Mouse (Mus musculus) intestine, embryonic 15.5 days (tissue): ENCODE data around the gene Cad. TPM values are rescaled to one million over a fixed set of nuclear protein-coding genes. Genes with fewer than 3 reads are reported as not detected.

Source experiments
- ATAC-seq: fragments of 200-750 bp; cut with Nextera tagmentation; 2 replicates; pipeline ENCODE4 v1.8.0; 2017; ENCODE audit warnings: moderate TSS enrichment, moderate library complexity
- H3K27ac ChIP-seq: fragments of 300-500 bp; sonication (generic); 2 replicates; pipeline ENCODE4 v1.5.1; 2015; ENCODE audit warnings: mild to moderate bottlenecking, inconsistent platforms
- H3K27me3 ChIP-seq: fragments of 300-500 bp; sonication (generic); replicated peaks from 2 replicates; pipeline ENCODE4 v1.6.1; 2015; ENCODE audit warnings: inconsistent platforms
- H3K36me3 ChIP-seq: fragments of 300-500 bp; sonication (generic); 2 replicates; pipeline ENCODE4 v1.6.1; 2015; ENCODE audit warnings: inconsistent platforms
- H3K4me1 ChIP-seq: fragments of 300-500 bp; sonication (generic); replicated peaks from 2 replicates; pipeline ENCODE4 v1.6.1; 2015; ENCODE audit warnings: inconsistent platforms
- H3K4me2 ChIP-seq: fragments of 300-500 bp; sonication (generic); replicated peaks from 2 replicates; pipeline ENCODE4 v1.6.1; 2015; ENCODE audit warnings: mild to moderate bottlenecking, inconsistent platforms
- H3K4me3 ChIP-seq: fragments of 300-500 bp; sonication (generic); replicated peaks from 2 replicates; pipeline ENCODE4 v1.5.1; 2015; ENCODE audit warnings: inconsistent platforms
- H3K9ac ChIP-seq: fragments of 300-500 bp; sonication (generic); 2 replicates; pipeline ENCODE4 v1.6.1; 2015; ENCODE audit warnings: inconsistent platforms
- H3K9me3 ChIP-seq: fragments of 300-500 bp; sonication (generic); 2 replicates; pipeline ENCODE4 v1.6.1; 2016; ENCODE audit warnings: inconsistent platforms
- WGBS: fragments of 180-500 bp; shearing (Covaris S2); methylation state at CpG from one replicate; pipeline ENCODE4 v1.1.7; 2015; 5-methylcytosine and 5-hydroxymethylcytosine counted together
- polyA plus RNA-seq: library from polyadenylated mRNA; unstranded; fragments of >200 nt; fragmentation: Nextera tagmentation; extraction: Ambion mirVana; gene quantifications from 2 replicates; pipeline ENCODE4 v1.2.1, GENCODE M21; 2015

Gene Cad
- polyA plus RNA-seq, 1 experiment from 2014 or later = 24.2 TPM

DNA sequence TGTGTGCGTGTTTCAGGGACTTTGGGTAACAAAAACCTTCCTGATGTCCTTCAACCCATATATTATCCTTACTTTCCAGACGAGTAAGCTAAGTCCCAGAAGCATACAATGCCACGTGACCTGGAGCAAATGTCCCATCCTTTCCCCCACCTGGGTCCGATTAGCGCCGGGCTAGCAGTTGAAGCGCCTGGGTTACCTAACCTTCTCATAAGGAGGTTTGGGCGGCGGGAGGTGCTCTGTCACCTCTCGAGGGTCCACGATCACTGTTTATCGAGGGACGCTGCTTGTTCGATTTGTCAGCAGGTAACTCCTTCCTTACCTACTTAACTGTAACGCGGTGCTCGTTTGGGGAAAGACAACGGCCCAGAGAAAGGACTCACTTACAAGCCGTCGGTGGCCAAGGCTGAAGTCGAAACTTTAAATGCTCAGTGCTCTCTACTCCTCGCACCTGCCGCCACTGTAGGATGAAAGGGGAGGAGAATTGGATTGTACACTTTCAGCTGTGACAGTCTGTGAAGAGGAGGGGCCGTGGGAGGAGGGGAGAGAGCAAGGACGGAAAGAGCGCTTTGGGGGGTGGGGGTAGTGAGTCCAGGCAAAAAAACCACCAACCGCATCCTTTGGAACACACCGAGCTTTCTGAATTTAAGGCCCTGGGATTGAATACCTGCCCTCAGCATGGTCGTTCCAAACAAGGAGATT is 39.7 kb downstream of the Cad start:
- WGBS = 2% methylated on average over 29 of the region's 29 CpGs
- no peaks in the 10 kb centered on the region for H3K36me3 ChIP-seq
- no peak overlapping the region for H3K27ac ChIP-seq
- H3K27me3 ChIP-seq = peaks cover 86% of the 10 kb centered on the region
- no peak overlapping the region for H3K9ac ChIP-seq
- H3K4me1 ChIP-seq = peaks cover 31% of the 10 kb centered on the region
- no peaks in the 10 kb centered on the region for H3K9me3 ChIP-seq
- peak overlapping the region; percentile 29 for H3K4me3 ChIP-seq
- no peak for ATAC-seq
- peak overlapping the region; percentile 89 for H3K4me2 ChIP-seq

GRCm38 (mm10) chr5:31094799-31095691 is 40.5 kb downstream of the Cad start:
- H3K4me1 ChIP-seq = peaks cover 31% of the 10 kb centered on the region
- H3K36me3 ChIP-seq = no peaks in the 10 kb centered on the region
- H3K4me3 ChIP-seq = peak overlapping the region; percentile 29
- H3K27ac ChIP-seq = no peak overlapping the region
- under 1% methylated on average over 59 of the region's 59 CpGs for WGBS
- H3K4me2 ChIP-seq = peak overlapping the region; percentile 89
- H3K9me3 ChIP-seq = no peaks in the 10 kb centered on the region
- H3K27me3 ChIP-seq = peaks cover 83% of the 10 kb centered on the region
- H3K9ac ChIP-seq = 0 out of 2 replicates have a peak overlapping the region, but pooled peaks have one; percentile 32
- ATAC-seq = 0 out of 2 replicates have a peak, but pooled peaks have one; percentile 24

- peak overlapping the region; percentile 89 for H3K4me2 ChIP-seq
- WGBS = 26% methylated on average over 11 of the region's 11 CpGs
- ATAC-seq = no peak
- peaks cover 74% of the 10 kb centered on the region for H3K27me3 ChIP-seq
- no peaks in the 10 kb centered on the region for H3K9me3 ChIP-seq
- H3K36me3 ChIP-seq = no peaks in the 10 kb centered on the region
- H3K27ac ChIP-seq = no peak overlapping the region
- H3K4me1 ChIP-seq = peaks cover 31% of the 10 kb centered on the region
- H3K4me3 ChIP-seq = peak overlapping the region; percentile 29
- H3K9ac ChIP-seq = no peak overlapping the region
Measured at GRCm38 (mm10) chr5:31095711-31096480, 41.3 kb downstream of the Cad start.

DNA sequence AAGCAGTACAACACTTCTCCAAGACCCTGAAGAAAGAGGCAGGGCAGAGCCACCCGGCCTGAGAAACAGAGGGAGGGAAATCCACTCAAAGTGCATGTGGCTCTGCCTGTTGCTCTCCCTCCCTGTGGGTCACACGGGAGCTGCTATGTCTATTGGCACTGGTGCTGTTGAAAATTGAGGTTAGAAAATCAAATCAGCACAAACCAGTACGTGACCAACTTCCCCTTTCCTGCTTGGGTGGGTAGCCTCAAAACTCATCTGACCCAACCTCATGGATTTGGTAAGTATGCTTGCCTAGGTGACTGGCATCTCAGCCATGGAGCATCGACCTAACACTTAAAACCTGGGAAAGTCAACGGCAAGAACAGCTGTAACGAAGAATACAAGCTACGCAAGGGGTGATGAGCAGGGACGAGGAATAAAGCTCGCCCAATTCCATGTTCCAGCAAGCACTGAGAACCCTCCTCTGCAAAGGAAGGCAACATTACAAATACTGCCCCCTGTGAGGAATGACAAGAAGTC is 51.3 kb downstream of the Cad start, which contains the start of gene Dnajc5g:
TSS of gene Dnajc5g (plus strand) at position 472 of the 522 bp plus-strand sequence.
- Histone ChIP-seq H3K9ac (no peak within 1 kb of the TSS), H3K9me3 (no peaks in the 10 kb centered on the region), H3K27ac (no peak within 1 kb of the TSS), H3K27me3 (no peaks in the 10 kb centered on the region), H3K4me3 (no peak within 1 kb of the TSS), H3K36me3 (no peaks in the 10 kb centered on the region), H3K4me2 (no peak within 1 kb of the TSS), H3K4me1 (no peaks in the 10 kb centered on the region)
- WGBS = 81% methylated on average over 9 of the region's 9 CpGs
- ATAC-seq = no peak

DNA sequence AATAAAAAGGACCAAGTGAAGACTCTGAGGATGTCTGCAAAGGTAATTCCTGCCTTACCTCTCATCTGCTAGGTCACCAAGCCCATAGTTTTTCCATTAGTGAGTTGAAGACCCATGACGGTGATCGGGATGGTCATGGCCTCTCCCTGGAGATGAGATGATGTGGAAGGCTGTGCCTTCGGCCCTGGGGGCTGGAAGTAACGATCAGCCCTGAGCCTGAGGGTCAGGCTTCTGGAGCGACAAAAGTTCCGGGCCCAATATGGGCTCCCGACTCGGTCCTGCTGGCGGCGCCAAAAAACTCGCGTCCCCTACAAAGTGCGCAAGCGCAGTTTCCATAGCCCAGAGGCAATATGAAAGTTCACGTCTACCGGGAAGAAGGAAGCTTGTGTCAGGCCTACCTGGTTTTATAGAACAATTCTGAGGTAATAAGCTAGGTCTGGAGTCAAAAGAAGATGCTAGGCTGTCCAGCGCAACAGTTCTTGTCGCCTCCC is 53.5 kb downstream of the Cad start, which contains the start of gene Slc30a3:
TSS of gene Slc30a3 (minus strand) at position 238 of the 491 bp plus-strand sequence.
- no peak within 1 kb of the TSS for H3K4me3 ChIP-seq
- no peak within 1 kb of the TSS for H3K4me2 ChIP-seq
- H3K9me3 ChIP-seq = no peaks in the 10 kb centered on the region
- no peak within 1 kb of the TSS for H3K27ac ChIP-seq
- ATAC-seq = no peak
- no peaks in the 10 kb centered on the region for H3K27me3 ChIP-seq
- H3K4me1 ChIP-seq = no peaks in the 10 kb centered on the region
- WGBS = 91% methylated on average over 18 of the region's 18 CpGs
- no peaks in the 10 kb centered on the region for H3K36me3 ChIP-seq
- H3K9ac ChIP-seq = no peak within 1 kb of the TSS

DNA sequence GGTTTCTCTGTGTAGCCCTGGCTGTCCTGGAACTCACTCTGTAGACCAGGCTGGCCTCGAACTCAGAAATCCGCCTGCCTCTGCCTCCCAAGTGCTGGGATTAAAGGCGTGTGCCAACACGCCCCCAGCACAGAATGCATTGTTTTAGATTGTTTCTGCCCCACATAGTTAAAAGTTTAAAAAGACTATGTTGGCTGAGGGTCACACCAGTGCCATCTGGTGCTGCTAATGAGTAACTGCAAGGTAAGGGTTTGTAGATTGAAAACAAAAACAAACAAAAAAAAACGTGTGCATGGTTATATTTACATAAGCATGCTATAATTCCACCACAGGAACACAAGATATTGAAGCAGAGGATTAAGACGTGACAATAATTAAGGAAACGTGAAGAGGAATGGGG is 56.2 kb downstream of the Cad start:
- Histone ChIP-seq H3K4me3 (no peak overlapping the region), H3K27ac (no peak overlapping the region), H3K9ac (no peak overlapping the region), H3K36me3 (no peaks in the 10 kb centered on the region), H3K4me1 (no peaks in the 10 kb centered on the region), H3K27me3 (no peaks in the 10 kb centered on the region), H3K9me3 (no peaks in the 10 kb centered on the region), H3K4me2 (no peak overlapping the region)
- WGBS = 36% methylated on average over 7 of the region's 7 CpGs
- ATAC-seq = no peak

GRCm38 (mm10) chr5:31116354-31116753 is 61.8 kb downstream of the Cad start, which contains the start of gene Trim54:
Gene Trim54, plus strand, starts transcription at chr5:31116712.
- no peaks in the 10 kb centered on the region for H3K4me1 ChIP-seq
- H3K36me3 ChIP-seq = no peaks in the 10 kb centered on the region
- H3K27me3 ChIP-seq = peaks cover 9% of the 10 kb centered on the region
- no peak within 1 kb of the TSS for H3K4me3 ChIP-seq
- H3K9me3 ChIP-seq = no peaks in the 10 kb centered on the region
- H3K27ac ChIP-seq = no peak within 1 kb of the TSS
- WGBS = 29% methylated on average over 3 of the region's 3 CpGs
- H3K4me2 ChIP-seq = no peak within 1 kb of the TSS
- ATAC-seq = no peak
- no peak within 1 kb of the TSS for H3K9ac ChIP-seq

GRCm38 (mm10) chr5:31116912-31117311 is 62.3 kb downstream of the Cad start:
- H3K4me2 ChIP-seq = no peak overlapping the region
- no peaks in the 10 kb centered on the region for H3K4me1 ChIP-seq
- H3K36me3 ChIP-seq = no peaks in the 10 kb centered on the region
- H3K27me3 ChIP-seq = peaks cover 9% of the 10 kb centered on the region
- no peak overlapping the region for H3K4me3 ChIP-seq
- 21% methylated on average over 10 of the region's 10 CpGs for WGBS
- no peaks in the 10 kb centered on the region for H3K9me3 ChIP-seq
- no peak overlapping the region for H3K9ac ChIP-seq
- ATAC-seq = no peak
- no peak overlapping the region for H3K27ac ChIP-seq

DNA sequence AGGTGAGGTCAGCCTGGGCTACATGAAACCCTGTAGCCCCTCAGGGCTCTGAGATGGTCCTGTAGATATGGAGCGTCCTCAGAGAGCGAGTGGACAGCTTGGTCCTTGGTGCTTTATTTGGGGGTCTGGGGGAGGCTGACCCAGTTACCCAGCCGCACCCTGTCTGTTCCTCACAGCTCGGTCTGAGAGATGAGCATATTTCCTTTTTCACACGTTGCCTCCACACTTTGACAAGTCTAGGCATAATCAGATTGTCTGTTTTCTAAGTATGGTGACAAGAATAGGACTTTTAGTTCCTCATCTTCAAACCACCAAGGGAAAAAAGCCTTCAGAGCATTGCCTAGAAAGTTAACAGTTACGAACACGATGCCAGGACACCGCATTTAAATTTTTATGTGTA is 66.5 kb downstream of the Cad start:
- Histone ChIP-seq H3K9me3 (no peaks in the 10 kb centered on the region), H3K36me3 (no peaks in the 10 kb centered on the region), H3K4me3 (no peak overlapping the region), H3K27me3 (peaks cover 9% of the 10 kb centered on the region), H3K4me1 (no peaks in the 10 kb centered on the region), H3K27ac (no peak overlapping the region), H3K4me2 (no peak overlapping the region), H3K9ac (no peak overlapping the region)
- WGBS = 80% methylated on average over 8 of the region's 8 CpGs
- ATAC-seq = no peak

GRCm38 (mm10) chr5:31123481-31123880 is 68.9 kb downstream of the Cad start:
- no peaks in the 10 kb centered on the region for H3K27me3 ChIP-seq
- no peak overlapping the region for H3K4me2 ChIP-seq
- no peak overlapping the region for H3K9ac ChIP-seq
- H3K9me3 ChIP-seq = no peaks in the 10 kb centered on the region
- H3K4me3 ChIP-seq = no peak overlapping the region
- H3K36me3 ChIP-seq = no peaks in the 10 kb centered on the region
- 49% methylated on average over 2 of the region's 2 CpGs for WGBS
- no peak for ATAC-seq
- H3K4me1 ChIP-seq = no peaks in the 10 kb centered on the region
- H3K27ac ChIP-seq = no peak overlapping the region

GRCm38 (mm10) chr5:31126050-31126449 is 71.5 kb downstream of the Cad start:
- Histone ChIP-seq H3K9ac (no peak overlapping the region), H3K4me1 (no peaks in the 10 kb centered on the region), H3K4me2 (no peak overlapping the region), H3K27ac (no peak overlapping the region), H3K9me3 (no peaks in the 10 kb centered on the region), H3K4me3 (no peak overlapping the region), H3K36me3 (no peaks in the 10 kb centered on the region), H3K27me3 (no peaks in the 10 kb centered on the region)
- ATAC-seq = no peak
- WGBS = 36% methylated on average over 5 of the region's 5 CpGs
